Mouse (Mus musculus): ENCODE measurements around the gene Rgl1.

The Rgl1 gene

DNA sequence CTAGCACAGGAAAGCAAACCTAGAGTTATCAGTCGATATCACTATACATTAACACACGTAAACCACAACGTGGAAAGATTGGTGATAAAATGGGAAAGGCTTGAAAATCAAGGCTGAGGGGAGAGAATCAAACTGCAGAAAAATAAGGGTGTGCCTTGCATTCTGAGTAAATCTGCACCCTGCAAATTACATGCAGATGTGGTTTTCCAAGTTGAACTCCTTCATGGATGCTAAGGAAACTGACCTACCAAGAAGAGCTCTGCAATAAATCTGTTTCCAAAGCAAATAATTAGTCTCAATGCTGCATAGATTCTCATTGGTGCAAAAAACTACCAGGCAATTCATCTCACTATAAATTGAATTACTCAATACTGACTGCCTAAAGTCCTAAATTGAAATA lies 178.7 kb downstream of the Rgl1 start:
- no peak for DNase-seq (ENCODE audit: low spot score)

DNA sequence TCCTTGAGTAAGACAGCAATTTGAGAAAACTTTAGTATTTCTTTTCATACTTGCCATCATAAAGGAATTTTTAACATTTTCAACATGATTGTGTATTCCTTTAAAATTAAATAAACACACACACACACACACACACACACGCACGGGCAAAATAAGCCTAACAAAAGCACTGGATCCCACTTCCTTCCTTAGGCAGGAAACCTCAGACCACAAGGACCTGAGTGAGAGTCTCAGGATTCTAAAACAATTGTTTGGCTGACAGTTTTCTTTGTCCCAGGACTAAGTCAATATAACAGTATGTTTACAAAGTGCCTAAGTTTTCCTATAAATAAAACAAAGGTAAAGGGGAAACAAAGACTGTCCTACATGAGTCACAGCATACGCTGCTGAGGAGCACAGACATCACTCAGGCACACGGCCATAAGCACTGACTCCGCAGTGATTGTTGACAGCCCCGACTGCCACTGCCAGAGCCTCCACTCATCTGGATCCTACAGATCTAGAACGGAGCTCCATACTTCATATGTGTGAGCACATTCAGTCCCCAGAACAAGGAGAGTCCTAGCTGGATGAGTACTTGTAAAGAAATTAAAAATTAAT lies 180.7 kb downstream of the Rgl1 start:
- no peak for DNase-seq (ENCODE audit: low spot score)

DNA sequence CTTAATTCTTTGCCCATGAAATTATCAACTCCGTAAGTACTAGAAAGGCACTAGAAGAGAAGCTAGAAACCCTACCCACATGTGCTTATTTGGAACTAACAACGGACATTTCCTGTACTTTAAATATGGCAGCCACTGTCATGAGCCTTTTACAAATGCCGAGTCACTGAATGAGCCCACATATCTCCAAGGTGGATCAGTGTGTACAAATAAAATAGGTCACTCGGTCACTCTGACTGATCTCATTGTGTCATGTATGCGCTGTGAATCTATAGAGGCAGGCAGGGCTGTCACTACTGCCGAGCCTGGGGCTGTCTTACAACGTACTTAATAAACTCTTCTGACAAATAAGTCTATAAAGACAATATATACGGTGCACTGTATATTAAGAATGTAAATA lies 181.2 kb downstream of the Rgl1 start:
- no peak for DNase-seq (ENCODE audit: low spot score)

DNA sequence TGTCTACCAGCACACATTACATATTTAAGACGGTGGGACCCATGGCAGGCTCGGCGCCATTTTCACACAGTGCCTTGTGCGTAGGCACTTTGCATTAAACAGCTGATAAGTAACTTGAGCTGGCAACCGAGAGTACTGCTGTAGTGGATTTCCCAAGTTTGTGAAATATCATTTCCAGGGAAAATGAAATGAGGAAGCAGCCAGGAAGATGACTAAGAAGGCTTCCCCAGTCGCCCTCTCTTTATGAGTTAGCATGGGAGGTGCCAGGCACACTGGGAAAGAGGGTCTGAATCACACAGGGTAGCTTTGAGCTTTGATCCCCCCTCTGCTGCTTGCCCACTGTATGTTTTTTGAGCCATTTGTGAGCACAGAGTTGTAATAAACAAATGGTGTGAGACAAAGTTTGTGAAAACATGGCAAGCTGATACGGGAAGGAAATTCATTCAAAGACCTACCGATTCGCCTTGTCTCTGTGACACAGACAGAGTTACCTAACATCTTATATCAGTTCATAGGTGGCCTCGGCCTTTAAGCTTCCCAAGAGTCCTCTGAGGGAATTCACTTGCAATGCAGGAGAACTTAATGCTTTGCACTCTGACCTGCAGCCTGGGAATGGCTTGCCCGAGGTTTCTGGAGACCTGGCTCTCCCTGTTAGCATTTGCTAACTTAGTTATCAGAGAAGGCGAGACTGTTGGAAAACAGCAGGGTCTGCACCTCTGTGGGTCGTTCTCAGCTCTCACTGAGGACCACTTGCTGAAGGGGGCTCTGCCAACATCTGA lies 184.8 kb downstream of the Rgl1 start:
- no peak for DNase-seq (ENCODE audit: low spot score)

DNA sequence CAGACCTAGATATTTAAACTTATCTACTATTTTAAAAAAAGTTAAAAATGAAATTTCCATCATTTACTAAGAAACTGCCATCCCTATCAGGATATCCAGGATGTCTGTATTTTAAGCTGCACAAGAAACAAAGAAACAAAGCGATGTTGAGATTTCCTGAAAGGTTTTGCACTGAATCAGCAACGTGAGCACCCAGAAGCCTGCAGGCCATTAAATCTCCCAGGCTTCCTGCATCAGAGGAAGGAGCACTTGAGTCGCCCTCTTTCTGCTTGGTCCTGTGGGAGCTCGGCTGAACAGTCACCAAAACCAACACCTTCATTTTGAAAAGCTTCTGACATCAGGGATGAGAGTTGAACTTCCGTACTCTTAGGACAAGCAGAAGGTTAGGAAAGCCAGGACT lies 187.2 kb downstream of the Rgl1 start:
- DNase-seq (ENCODE audit: low spot score): no peak

DNA sequence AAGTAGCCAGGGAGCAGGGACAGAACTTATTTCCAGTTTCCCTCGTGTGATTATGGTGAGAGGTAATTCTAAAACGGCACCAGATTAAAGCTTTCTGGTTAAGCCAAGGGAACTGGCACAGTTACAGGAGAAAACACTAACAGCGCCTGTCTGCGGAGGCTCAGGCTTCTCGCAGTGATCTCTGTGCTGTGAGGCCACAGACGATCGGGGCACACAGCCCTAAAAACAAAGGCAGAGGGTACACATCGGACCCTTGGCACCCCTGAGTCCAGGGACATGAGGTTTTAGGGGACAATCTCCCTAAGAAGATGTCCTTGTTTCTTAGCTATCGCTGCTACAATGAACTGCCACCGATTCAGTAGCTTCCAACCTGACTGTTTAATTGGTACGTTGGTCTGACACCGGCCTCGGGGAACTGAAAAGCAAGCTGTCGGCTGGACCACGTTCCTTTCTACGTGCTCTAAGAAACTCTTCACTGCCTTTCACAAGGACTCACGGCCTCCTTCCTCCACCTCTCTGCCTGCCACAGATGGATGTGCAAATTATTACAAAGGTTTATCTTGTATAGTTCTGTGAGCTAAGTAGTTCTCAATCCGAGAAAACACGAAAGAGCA lies 187.9 kb downstream of the Rgl1 start:
- DNase-seq (ENCODE audit: low spot score): no peak

DNA sequence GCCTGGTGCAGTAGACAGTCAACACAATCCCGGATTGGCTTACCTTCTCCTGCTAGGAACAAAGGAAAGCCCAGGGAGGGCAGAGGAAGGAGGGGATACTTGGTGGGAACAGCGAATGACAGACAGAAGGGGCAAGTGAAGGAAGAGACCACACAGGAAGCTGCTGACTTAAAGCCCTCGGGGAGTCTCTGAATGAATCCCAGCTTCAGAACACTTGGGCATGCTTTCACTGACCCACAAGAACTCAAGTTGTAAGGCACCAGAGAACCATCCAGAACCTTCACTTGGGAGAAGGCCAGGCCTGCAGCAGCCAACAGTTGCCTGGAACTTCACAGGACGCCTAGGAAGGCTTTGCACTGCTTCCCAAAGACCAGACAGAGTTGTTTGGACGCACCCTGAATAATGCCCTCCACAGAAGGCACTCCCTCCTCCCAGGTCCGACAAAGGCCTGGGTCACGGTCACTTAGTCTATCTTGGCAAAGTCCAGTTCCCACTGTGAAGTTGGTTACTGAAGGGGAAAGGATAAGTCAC lies 189.5 kb downstream of the Rgl1 start:
- no peak for DNase-seq (ENCODE audit: low spot score)

DNA sequence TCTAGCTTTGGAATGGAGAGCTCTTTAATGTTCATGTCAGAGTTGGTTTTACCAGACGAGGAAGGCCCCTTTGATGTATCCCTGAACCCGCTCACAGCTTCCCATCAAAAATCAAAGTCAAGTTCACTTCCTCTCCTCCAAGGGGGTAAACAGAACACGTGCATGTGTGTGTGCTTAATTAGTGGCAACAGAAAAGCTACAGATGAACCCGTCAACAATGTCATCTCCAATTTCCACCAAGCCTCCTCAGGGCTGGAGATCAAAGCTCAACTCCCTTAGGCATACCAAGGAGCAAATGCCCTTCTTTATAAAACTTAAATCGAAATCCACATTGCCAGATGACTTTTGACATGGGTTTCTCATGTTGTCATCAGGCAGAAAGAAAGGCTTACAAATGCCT lies 191.1 kb downstream of the Rgl1 start:
- no peak for DNase-seq (ENCODE audit: low spot score)

DNA sequence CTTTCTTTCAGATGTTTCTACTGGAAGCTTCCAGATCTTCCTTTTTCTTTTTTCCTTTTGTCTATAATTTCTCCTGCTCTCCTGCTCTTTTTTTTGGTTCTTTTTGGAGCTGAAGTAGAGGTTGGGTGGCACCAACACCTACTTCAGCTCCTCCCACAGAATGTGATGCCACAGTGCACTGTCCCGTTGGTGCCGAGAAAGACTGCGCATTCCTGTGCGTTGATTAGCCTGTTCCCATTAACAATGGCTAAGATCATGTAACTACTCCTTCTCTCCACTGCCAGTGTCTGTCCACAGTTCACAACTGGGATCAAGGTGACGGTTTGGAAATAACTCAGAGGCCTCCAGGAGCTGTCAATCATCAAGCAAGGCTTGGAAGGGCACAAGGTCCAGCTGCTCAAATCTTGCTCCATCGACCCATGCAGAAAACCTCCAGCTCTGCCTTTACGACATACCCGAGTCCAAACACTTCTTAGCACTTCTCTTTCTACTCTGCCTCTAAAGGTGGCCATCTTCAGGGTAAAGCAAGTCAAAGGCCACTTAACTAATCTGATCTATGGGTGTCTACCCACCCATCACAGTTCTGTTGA lies 192.6 kb downstream of the Rgl1 start:
- DNase-seq (ENCODE audit: low spot score): no peak

DNA sequence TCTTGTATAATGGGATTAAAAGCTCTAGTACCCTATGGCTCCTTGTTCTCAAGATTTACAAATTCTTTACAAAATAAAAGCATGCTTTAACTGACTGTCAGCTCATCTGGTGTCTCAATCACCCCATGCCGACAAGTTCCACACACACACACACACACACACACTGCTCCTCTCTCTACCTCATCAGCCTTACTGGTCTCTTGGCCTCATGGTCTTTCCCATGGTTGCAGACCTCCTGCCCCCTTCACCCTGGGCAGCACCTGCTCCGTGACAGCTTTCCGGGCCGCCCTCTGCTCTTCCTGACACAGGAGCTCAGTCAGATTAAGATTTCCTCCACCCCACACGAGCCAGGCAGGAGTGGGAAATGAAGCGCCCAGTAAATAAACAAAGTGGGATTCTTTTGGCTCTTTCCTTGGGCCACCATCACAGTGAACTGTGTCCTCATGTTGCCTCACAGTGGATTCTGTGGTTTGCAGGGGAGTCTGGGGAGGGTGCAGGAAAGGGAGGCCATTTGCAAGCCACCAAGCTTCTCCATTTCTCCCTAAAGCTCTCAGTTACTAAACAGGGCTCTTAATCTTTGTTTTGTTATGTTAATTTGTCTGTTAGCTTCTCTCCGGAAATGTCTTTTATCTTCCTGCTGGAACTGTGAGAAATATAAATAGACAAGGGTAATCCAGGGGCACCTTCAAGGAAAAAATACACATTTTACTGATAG lies 193.2 kb downstream of the Rgl1 start:
- DNase-seq (ENCODE audit: low spot score): no peak

DNA sequence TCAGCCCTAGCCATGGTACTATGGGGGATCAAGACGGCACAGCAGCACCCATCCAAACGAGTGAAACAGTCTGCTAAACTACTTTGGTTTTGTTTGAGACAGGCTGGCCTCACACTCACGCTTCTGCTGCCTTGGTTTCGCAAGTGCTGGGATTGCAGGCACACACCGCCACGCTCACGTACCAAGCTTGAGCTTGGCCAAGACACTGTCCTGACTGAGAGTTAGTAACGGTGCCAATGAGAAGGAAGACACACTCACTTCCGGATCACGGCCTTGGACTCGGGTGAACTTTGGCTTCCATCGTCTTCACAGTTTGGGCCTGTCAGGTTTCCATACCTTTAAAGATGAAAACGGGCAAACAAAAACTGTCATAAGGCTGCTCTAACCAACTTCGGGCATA lies 194.8 kb downstream of the Rgl1 start:
- no peak for DNase-seq (ENCODE audit: low spot score)

DNA sequence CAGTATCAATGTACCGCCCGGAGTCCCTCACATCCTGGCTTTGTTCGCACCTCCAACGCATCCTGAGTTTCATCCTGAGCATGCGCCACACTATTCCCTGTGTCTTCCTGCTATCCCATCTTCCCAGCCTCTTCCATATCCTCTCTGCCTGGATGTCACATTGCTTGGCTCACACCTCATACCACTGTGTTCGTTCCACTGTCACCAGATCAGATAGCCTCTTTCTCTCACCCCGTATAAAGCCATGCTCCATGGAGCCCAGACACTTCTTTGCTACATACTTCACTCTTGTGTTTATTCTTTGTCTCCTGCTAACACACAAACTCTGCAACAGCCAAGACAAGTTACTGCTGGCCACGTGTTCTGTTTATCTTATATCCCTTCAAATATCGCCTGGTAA lies 195.5 kb downstream of the Rgl1 start:
- no peak for DNase-seq (ENCODE audit: low spot score)

DNA sequence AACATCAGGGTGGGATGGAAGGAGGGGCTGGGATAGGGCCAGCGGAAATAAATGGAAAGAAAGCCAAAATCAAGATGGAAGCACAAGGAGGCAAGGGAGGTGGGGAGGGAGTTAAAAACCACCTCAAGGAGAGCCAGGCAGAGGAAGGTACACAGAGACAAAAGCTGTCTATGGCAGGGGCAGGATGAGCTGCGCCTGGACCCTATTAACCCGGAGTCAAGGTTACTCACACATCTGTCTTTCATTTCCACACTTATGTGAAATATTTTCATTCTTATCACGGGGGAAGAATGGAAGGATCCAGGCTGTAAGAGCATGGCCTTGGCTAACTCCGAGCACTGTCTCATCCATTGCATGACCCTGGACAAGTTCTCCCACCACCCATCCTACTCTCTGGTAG lies 202.9 kb downstream of the Rgl1 start:
- no peak for DNase-seq (ENCODE audit: low spot score)

DNA sequence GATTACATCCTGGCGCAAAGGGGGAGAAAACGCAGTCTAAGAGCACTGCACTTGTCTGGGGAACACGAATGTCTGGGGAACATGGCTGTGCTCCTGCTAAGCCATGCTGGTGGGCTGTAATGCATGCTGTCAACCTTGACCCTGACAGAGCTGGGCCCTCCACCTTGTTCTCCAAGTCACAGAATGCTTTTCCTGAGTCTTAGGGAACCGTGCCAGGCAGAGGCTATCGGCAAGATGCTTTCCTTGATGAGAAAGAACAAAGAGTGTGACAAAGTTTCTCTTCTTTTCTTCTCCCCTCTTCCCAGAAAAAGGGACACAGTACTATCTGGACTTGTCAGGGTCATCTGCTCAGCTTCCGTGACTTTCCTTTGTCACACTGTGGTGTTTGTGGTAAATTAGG lies 203.3 kb downstream of the Rgl1 start:
- DNase-seq (ENCODE audit: low spot score): no peak

DNA sequence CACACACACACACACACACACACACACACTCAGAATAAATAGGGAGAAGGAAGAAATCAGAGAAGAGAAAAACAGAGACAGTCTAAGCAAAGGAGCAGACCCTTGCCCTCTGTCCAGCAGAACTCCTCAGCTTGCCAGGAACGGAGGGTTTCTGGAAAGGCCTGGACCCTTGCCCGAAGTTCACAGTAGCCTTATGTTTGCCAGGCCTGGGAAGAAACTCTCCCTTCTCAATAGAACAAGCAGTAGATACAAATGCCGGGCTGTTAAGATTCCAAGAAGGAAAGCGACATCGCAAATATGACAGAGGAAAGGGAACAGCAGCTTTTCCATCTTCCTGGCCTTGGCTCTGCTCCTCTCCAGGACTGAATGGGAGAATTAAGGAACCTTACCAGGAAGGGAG lies 205.7 kb downstream of the Rgl1 start:
- DNase-seq (ENCODE audit: low spot score): peak; percentile 31

DNA sequence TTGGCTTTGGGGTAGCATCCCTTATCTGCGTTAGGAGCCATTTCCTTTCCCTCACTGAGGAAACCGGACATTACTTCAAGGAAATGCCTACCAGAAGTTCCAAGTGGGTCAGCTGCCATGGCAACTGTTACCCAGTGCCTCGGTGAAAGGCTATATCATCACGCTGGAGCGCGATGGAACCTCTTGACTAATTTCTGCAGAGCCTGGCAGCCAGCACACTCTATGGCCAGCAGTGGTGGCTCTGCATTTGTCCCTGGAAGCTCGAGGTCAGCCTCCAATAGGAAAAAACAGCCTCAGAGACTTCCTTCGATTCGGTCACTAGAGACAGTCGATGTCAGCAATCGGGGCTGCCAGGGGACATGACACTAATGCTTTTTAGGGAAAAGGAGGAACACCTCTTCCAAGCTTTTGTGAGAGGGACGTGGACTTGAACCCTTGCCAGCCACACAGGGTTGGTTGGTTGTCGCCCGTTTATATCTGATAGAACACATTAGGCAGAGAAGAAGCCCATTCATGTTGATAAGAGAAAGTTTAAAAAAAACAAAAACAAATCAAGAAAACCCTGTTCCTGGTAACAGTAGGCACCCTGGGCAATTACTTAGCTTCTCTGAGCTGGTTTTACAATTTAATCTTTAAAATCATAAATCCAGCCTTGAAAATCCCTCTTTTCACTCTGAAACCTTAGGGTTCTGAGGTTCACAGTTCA lies 209.4 kb downstream of the Rgl1 start:
- DNase-seq (ENCODE audit: low spot score): no peak

DNA sequence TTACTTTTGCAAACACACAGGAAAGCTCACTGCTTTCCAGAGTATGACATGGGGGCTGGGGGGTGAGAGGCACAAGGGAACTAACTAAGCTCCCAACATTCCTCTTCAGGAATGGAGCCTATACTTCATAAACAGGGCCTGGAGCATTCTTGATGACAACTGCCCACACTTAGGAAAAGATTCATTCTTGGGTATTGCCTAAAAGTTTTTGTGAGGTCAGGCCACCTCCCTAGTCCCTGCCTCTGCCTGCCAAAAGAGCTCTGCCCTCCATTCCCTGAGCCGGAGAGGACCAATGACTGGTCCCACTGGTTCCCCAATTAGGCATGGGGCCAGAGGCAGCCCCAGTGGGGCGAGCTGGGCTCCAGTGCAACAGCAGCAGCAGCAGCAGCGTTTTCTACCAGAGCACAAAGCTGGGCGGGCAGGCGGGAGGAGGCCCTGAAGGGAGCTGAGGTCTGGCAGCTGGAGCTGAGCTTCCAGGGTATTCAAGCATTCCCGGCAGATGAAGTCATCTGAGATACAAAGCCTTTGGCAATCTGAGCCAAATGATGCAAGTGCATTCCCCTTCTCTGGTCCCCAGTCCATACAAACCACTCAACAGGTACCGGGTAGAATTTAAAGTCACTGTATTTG lies 210.1 kb downstream of the Rgl1 start:
- peak; percentile 26 for DNase-seq (ENCODE audit: low spot score)

DNA sequence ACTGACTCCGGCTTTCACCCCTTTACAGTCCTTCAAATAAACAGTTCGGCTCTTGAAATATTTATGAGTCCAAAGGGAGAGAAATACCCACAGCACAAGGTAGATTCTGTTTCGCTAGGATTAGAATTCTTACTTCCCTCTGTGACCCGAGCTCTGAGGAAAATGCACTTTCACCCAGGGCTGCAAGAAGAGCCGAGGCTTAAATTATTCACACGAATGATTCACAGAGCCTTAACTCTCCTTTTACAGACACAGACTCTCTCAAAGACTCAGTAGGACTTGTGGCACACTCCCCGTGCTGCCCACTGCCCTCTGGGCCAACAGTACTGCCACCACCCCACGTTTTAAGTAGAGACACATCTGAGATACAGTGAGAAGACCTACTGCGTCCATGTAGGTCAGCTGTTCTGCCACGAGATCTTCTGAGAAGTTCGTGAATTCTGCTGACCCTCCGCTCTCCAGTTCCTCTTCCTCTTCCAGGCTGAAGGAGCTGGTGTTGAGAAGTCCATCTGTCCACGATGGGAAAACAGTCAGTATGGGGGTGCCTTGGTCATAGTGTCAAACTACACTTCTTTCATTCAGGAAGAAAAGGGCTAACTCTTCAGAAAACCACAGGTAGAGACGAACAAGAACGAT lies 212.1 kb downstream of the Rgl1 start:
- peak; percentile 10 for DNase-seq (ENCODE audit: low spot score)

DNA sequence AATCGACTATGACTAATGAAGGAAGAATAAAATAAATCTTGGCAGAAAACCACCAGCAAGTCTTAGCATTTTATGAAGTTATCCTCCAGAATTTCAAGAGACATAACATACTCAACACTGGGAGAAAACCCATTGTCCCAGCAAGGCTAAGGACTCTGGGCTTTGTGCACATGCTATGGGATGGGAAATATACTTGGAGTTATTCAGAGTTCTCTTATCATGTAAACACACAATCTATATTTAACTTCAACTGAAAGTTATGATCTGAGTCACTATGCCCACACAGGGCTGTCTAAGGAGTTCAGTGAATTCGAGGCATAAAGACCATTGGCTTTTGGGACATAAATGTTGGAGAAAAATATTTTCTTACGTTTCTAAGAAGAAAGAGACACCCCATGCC lies 215.2 kb downstream of the Rgl1 start:
- no peak for DNase-seq (ENCODE audit: low spot score)

DNA sequence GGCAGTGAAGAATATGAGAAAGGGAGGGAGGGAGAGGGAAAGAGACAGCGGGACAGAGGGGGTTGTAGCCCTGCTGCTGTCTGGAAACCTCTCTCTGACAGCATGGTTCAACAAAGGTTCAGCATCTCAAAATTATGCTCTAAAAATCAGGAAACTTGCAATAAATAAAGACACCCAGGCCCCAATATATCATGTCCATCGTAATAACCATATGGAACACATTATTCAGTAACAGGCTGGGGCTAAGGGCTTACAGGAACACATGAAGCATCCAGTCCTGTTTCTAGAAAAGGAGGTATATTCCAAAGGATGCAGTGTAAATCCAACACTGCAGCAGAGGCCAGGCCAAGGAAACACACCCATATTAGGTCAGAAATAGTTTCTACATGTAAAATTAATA lies 215.6 kb downstream of the Rgl1 start:
- no peak for DNase-seq (ENCODE audit: low spot score)
